Mouse (Mus musculus) intestine, embryonic 14.5 days (tissue): ENCODE measurements around the gene Nppb. TPM values are rescaled to one million over a fixed set of nuclear protein-coding genes. Genes with fewer than 3 reads are reported as not detected.

Experiments used
- ATAC-seq: fragments of 200-750 bp; cut with Nextera tagmentation; replicated peaks from 2 replicates; pipeline ENCODE4 v1.8.0; 2017; ENCODE audit warnings: low read depth, moderate number of reproducible peaks, moderate TSS enrichment, moderate library complexity; ENCODE audit not compliant: low FRiP score, low TSS enrichment
- DNase-seq: peaks from one replicate; pipeline ENCODE4 v3.0.0-alpha.2; 2018; ENCODE audit warnings: low spot score
- H3K27ac ChIP-seq: fragments of 300-500 bp; sonication (generic); 2 replicates; pipeline ENCODE4 v1.5.1; 2014; ENCODE audit warnings: low read depth, mild to moderate bottlenecking, control low read depth
- H3K27me3 ChIP-seq: fragments of 300-500 bp; sonication (generic); replicated peaks from 2 replicates; pipeline ENCODE4 v1.6.1; 2014; ENCODE audit warnings: low read length, control low read depth; ENCODE audit not compliant: control insufficient read depth, insufficient read depth
- H3K36me3 ChIP-seq: fragments of 300-500 bp; sonication (generic); 2 replicates; pipeline ENCODE4 v1.6.1; 2014; ENCODE audit warnings: low read length, control low read depth; ENCODE audit not compliant: control insufficient read depth, insufficient read depth
- H3K4me1 ChIP-seq: fragments of 300-500 bp; sonication (generic); replicated peaks from 2 replicates; pipeline ENCODE4 v1.6.1; 2014; ENCODE audit warnings: low read length, control low read depth, mixed read lengths; ENCODE audit not compliant: control insufficient read depth, insufficient read depth
- H3K4me2 ChIP-seq: fragments of 300-500 bp; sonication (generic); 2 replicates; pipeline ENCODE4 v1.6.1; 2014; ENCODE audit warnings: low read length
- H3K4me3 ChIP-seq: fragments of 300-500 bp; sonication (generic); 2 replicates; pipeline ENCODE4 v1.5.1; 2014; ENCODE audit warnings: low read depth, low read length, control low read depth, mixed read lengths
- H3K9ac ChIP-seq: fragments of 300-500 bp; sonication (generic); 2 replicates; pipeline ENCODE4 v1.6.1; 2014; ENCODE audit warnings: mild to moderate bottlenecking, low read length
- H3K9me3 ChIP-seq: fragments of 300-500 bp; sonication (generic); 2 replicates; pipeline ENCODE4 v1.6.1; 2016; ENCODE audit warnings: low read length, control low read depth; ENCODE audit not compliant: control insufficient read depth
- WGBS: fragments of 180-500 bp; shearing (Covaris S2); extraction: QIAGEN DNeasy Blood & Tissue Kit; methylation state at CpG from one replicate; pipeline ENCODE4 v1.1.7; 2014; 5-methylcytosine and 5-hydroxymethylcytosine counted together
- polyA plus RNA-seq: library from polyadenylated mRNA; unstranded; fragments of >200 nt; fragmentation: Nextera tagmentation; extraction: Ambion mirVana; gene quantifications from 2 replicates; pipeline ENCODE4 v1.2.1, GENCODE M21; 2014

Gene Nppb
- polyA plus RNA-seq, 1 experiment from 2014 or later = not detected

GRCm38 (mm10) chr4:147941045-147942020 lies 44.3 kb upstream of the Nppb start:
- Histone ChIP-seq H3K27me3 (no peaks in the 10 kb centered on the region), H3K4me3 (peak overlapping the region; percentile 90), H3K4me1 (peaks cover 26% of the 10 kb centered on the region), H3K36me3 (peaks cover 30% of the 10 kb centered on the region), H3K4me2 (peak overlapping the region; percentile 76), H3K9ac (peak overlapping the region; percentile 74), H3K9me3 (no peaks in the 10 kb centered on the region), H3K27ac (peak overlapping the region; percentile 77; the same call in 1 of the 2 replicates)
- peak; percentile 67 for ATAC-seq
- peak; percentile 66 for DNase-seq
- WGBS = 5% methylated on average over 79 of the region's 88 CpGs

GRCm38 (mm10) chr4:147943005-147943404 lies 42.6 kb upstream of the Nppb start:
- Histone ChIP-seq H3K4me2 (no peak overlapping the region), H3K9me3 (no peaks in the 10 kb centered on the region), H3K9ac (no peak overlapping the region), H3K36me3 (peaks cover 47% of the 10 kb centered on the region), H3K27me3 (no peaks in the 10 kb centered on the region), H3K4me1 (peaks cover 29% of the 10 kb centered on the region), H3K27ac (no peak overlapping the region), H3K4me3 (no peak overlapping the region)
- DNase-seq (no peak), ATAC-seq (no peak)
- WGBS = 100% methylated on average over 1 of the region's 1 CpGs

DNA sequence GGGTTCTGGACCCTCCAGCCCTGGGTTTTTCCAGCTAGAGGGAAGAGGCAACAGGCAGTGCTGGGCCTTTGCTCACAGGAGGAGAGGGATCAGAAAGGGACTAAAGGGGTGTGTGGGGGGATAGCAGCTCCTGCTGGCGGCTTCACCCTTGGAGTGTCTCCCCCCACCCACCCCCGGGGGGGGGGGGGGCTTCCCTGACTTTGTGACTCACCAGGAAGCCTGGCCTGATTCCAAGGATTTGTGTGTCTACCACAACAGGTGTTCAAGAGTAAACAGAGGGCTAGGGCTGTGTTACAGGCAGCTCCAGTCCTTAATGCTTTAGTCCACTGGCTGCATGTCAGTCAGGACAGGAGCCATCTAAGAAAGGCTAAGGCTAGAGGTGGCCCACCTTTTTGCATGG lies 38.1 kb upstream of the Nppb start:
- no peak for ATAC-seq

GRCm38 (mm10) chr4:147953590-147953989 lies 32.0 kb upstream of the Nppb start:
- DNase-seq (peak; percentile 58), ATAC-seq (no peak)
- Histone ChIP-seq H3K4me2 (no peak overlapping the region), H3K9ac (no peak overlapping the region), H3K36me3 (peaks cover 2% of the 10 kb centered on the region; the same call in 1 of the 2 replicates), H3K9me3 (no peaks in the 10 kb centered on the region), H3K27me3 (no peaks in the 10 kb centered on the region), H3K4me1 (no peaks in the 10 kb centered on the region), H3K4me3 (no peak overlapping the region), H3K27ac (no peak overlapping the region)
- 12% methylated on average over 4 of the region's 4 CpGs for WGBS

More for the DNA sequence above, 38.1 kb upstream of the Nppb start:
- no peaks in the 10 kb centered on the region for H3K9me3 ChIP-seq
- H3K9ac ChIP-seq = no peak overlapping the region
- H3K36me3 ChIP-seq = peaks cover 55% of the 10 kb centered on the region
- H3K4me2 ChIP-seq = no peak overlapping the region
- WGBS = 39% methylated on average over 2 of the region's 2 CpGs
- peaks cover 14% of the 10 kb centered on the region for H3K4me1 ChIP-seq
- no peak overlapping the region for H3K4me3 ChIP-seq
- no peaks in the 10 kb centered on the region for H3K27me3 ChIP-seq
- no peak overlapping the region for H3K27ac ChIP-seq
- DNase-seq = no peak

- no peak overlapping the region for H3K27ac ChIP-seq
- H3K4me1 ChIP-seq = no peaks in the 10 kb centered on the region
- H3K27me3 ChIP-seq = no peaks in the 10 kb centered on the region
- no peak overlapping the region for H3K4me3 ChIP-seq
- ATAC-seq = no peak
- WGBS = 39% methylated on average over 11 of the region's 11 CpGs
- H3K9ac ChIP-seq = no peak overlapping the region
- H3K9me3 ChIP-seq = no peaks in the 10 kb centered on the region
- no peak overlapping the region for H3K4me2 ChIP-seq
- DNase-seq = peak; percentile 83
- no peaks in the 10 kb centered on the region for H3K36me3 ChIP-seq
These were observed 28.4 kb upstream of the Nppb start for GRCm38 (mm10) chr4:147957141-147957540.

DNA sequence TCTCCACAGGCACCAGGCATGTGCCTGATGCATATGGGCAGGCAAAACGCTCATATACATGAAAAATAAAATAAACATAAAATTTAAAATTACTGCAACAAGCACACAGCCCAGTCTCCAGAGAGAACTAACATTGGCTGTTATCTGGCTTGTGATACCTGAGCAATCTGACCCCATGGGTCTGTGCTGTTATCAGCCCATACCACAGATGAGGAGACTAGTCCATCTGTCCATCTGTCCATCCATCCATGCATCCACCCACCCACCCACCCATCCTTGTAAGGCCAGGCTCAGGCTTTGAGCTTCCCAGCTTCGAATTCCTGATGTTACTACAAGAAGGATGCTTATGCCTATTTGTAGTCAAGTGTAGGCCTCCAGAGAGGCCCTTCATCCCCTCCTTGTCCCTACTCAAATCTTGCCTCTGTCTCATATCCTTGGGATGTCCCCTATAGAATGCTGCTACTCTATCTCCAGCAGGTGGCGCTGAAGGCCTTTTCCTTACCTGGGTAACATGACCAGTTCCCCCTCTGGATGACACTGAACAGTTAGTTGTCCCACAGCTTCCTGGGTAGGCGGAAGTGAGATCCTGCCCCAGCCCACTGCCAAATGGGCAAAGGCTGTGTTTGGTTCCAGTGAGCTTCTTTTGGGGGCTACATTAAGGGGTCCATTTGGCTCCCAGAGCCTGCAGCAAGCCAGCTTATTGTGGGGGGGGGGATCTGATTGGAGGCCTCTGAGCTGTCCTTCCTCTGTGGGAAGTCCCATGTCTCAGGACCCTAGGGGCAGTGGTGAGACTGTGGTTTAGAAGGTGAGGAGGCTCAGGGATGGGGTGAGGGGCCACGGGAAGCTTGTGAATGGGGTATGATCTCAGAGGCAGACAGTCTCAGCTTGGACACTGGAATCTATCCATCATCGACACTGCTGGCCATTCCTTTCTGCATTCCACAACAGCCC lies 25.4 kb upstream of the Nppb start:
- Histone ChIP-seq H3K4me3 (no peak overlapping the region), H3K27ac (no peak overlapping the region), H3K9ac (no peak overlapping the region), H3K9me3 (no peaks in the 10 kb centered on the region), H3K4me2 (no peak overlapping the region), H3K27me3 (no peaks in the 10 kb centered on the region), H3K36me3 (no peaks in the 10 kb centered on the region), H3K4me1 (no peaks in the 10 kb centered on the region)
- ATAC-seq (peak; percentile 75), DNase-seq (peak; percentile 67)
- WGBS = 34% methylated on average over 6 of the region's 6 CpGs

- no peak overlapping the region for H3K4me3 ChIP-seq
- no peak overlapping the region for H3K9ac ChIP-seq
- ATAC-seq = no peak
- H3K36me3 ChIP-seq = no peaks in the 10 kb centered on the region
- H3K4me2 ChIP-seq = no peak overlapping the region
- no peaks in the 10 kb centered on the region for H3K9me3 ChIP-seq
- no peak for DNase-seq
- WGBS = 41% methylated on average over 6 of the region's 6 CpGs
- no peaks in the 10 kb centered on the region for H3K27me3 ChIP-seq
- H3K4me1 ChIP-seq = no peaks in the 10 kb centered on the region
- no peak overlapping the region for H3K27ac ChIP-seq
These were observed 22.8 kb upstream of the Nppb start for GRCm38 (mm10) chr4:147962781-147963180.

DNA sequence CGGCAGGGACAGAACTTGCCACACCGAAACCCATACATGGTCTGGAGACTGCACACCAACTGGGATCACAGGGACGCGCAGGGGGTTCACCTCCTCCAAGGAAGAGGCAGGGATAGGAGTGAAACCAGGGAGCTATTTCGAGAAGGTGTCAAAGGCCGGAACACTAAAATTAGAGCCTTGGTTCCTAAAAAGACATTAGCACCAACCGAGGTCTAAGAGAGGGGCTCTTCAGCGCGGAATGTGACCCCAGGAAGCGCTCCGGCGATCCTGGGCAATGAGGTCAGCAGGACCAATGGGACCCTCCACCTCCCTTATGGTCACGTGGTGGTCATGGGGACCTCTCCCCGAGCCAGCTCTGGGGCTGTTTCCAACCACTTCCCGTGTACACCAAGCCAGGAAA lies 22.0 kb upstream of the Nppb start:
- H3K27ac ChIP-seq = no peak overlapping the region
- no peak overlapping the region for H3K9ac ChIP-seq
- H3K4me2 ChIP-seq = no peak overlapping the region
- DNase-seq (no peak), ATAC-seq (no peak)
- H3K4me3 ChIP-seq = no peak overlapping the region
- H3K4me1 ChIP-seq = no peaks in the 10 kb centered on the region
- 83% methylated on average over 15 of the region's 15 CpGs for WGBS
- H3K9me3 ChIP-seq = no peaks in the 10 kb centered on the region
- no peaks in the 10 kb centered on the region for H3K36me3 ChIP-seq
- H3K27me3 ChIP-seq = no peaks in the 10 kb centered on the region
